Mouse (Mus musculus): Measurements from ENCODE around the gene 1700056E22Rik.

1700056E22Rik gene

GRCm38 (mm10) chr1:184034011-184034557 lies at the start of gene 1700056E22Rik:
Gene 1700056E22Rik (minus strand): TSS chr1:184034301.
- peak; percentile 96 for DNase-seq

- no peak for DNase-seq
These were observed 49.1 kb upstream of the 1700056E22Rik start for GRCm38 (mm10) chr1:184083166-184083565.

- DNase-seq, result no peak
These were observed 48.6 kb upstream of the 1700056E22Rik start for GRCm38 (mm10) chr1:184082661-184083060.

GRCm38 (mm10) chr1:184079304-184079703 lies 45.2 kb upstream of the 1700056E22Rik start:
- DNase-seq, result no peak

GRCm38 (mm10) chr1:184076756-184077155 lies 42.7 kb upstream of the 1700056E22Rik start:
- no peak for DNase-seq

- no peak for DNase-seq
These were observed 42.0 kb upstream of the 1700056E22Rik start for GRCm38 (mm10) chr1:184076065-184076464.

GRCm38 (mm10) chr1:184068971-184069370 lies 34.9 kb upstream of the 1700056E22Rik start:
- no peak for DNase-seq

GRCm38 (mm10) chr1:184067704-184068558 lies 33.8 kb upstream of the 1700056E22Rik start:
- DNase-seq, result no peak

GRCm38 (mm10) chr1:184066460-184067287 lies 32.6 kb upstream of the 1700056E22Rik start:
- no peak for DNase-seq

- no peak for DNase-seq
These were observed 31.7 kb upstream of the 1700056E22Rik start for GRCm38 (mm10) chr1:184065589-184066361.

- DNase-seq, result no peak
These were observed 30.2 kb upstream of the 1700056E22Rik start for GRCm38 (mm10) chr1:184064306-184064705.

GRCm38 (mm10) chr1:184061901-184062300 lies 27.8 kb upstream of the 1700056E22Rik start:
- DNase-seq, result no peak

- DNase-seq, result no peak
These were observed 27.0 kb upstream of the 1700056E22Rik start for GRCm38 (mm10) chr1:184060828-184061734.

GRCm38 (mm10) chr1:184060381-184060780 lies 26.3 kb upstream of the 1700056E22Rik start:
- no peak for DNase-seq

GRCm38 (mm10) chr1:184059814-184060213 lies 25.7 kb upstream of the 1700056E22Rik start:
- no peak for DNase-seq

- no peak for DNase-seq
These were observed 24.1 kb upstream of the 1700056E22Rik start for GRCm38 (mm10) chr1:184058206-184058605.

GRCm38 (mm10) chr1:184054176-184054575 lies 20.1 kb upstream of the 1700056E22Rik start:
- no peak for DNase-seq

GRCm38 (mm10) chr1:184053711-184054110 lies 19.6 kb upstream of the 1700056E22Rik start:
- DNase-seq, result no peak

- DNase-seq, result no peak
These were observed 19.0 kb upstream of the 1700056E22Rik start for GRCm38 (mm10) chr1:184053141-184053540.

GRCm38 (mm10) chr1:184052331-184052730 lies 18.2 kb upstream of the 1700056E22Rik start:
- DNase-seq, result no peak

GRCm38 (mm10) chr1:184051824-184052223 lies 17.7 kb upstream of the 1700056E22Rik start:
- peak; percentile 53 for DNase-seq

Measured in cerebellum, adult 8-10 months (tissue).